Mouse (Mus musculus) kidney, adult 2 months (tissue): ENCODE data around the gene Cacnb2. TPM values are rescaled to one million over a fixed set of nuclear protein-coding genes. Genes with fewer than 3 reads are reported as not detected.

ENCODE experiments used
- DNase-seq: peaks from one replicate; pipeline ENCODE4 v3.0.0; 2021
- H3K27ac ChIP-seq: fragments of 200-500 bp; 2 replicates; pipeline ENCODE4 v1.5.1; 2012; ENCODE audit warnings: low read depth, low read length, control low read depth, inconsistent platforms; ENCODE audit not compliant: insufficient read depth
- H3K27me3 ChIP-seq: fragments of 200-500 bp; replicated peaks from 2 replicates; pipeline ENCODE4 v1.6.1; 2012; ENCODE audit warnings: mild to moderate bottlenecking, moderate library complexity, low read length, inconsistent platforms; ENCODE audit not compliant: control insufficient read depth, insufficient read depth
- H3K36me3 ChIP-seq: fragments of 200-500 bp; 2 replicates; pipeline ENCODE4 v1.6.1; 2012; ENCODE audit warnings: mild to moderate bottlenecking, moderate library complexity, low read length, inconsistent platforms; ENCODE audit not compliant: control insufficient read depth, insufficient read depth
- H3K4me1 ChIP-seq: fragments of 200-500 bp; 2 replicates; pipeline ENCODE4 v1.6.1; 2011; ENCODE audit warnings: low read length; ENCODE audit not compliant: control insufficient read depth, insufficient read depth
- H3K4me3 ChIP-seq: fragments of 200-500 bp; 2 replicates; pipeline ENCODE4 v1.5.1; 2011; ENCODE audit warnings: mild to moderate bottlenecking, low read depth, low read length, control low read depth; ENCODE audit not compliant: insufficient read depth
- CTCF ChIP-seq: fragments of 200-500 bp; conservative IDR thresholded peaks from 2 replicates; pipeline ENCODE4 v1.5.1; 2011; ENCODE audit warnings: low read depth, mild to moderate bottlenecking, control low read depth, low read length, moderate library complexity, mixed read lengths; ENCODE audit not compliant: insufficient read depth, insufficient read length
- POLR2A ChIP-seq: fragments of 200-500 bp; IDR thresholded peaks from one replicate; pipeline ENCODE4 v1.6.1; 2011; ENCODE audit warnings: low read depth, low read length, control low read depth
- WGBS: fragments of 180-500 bp; shearing (Covaris S2); methylation state at CpG from one replicate; pipeline ENCODE4 v1.1.7; 2018; 5-methylcytosine and 5-hydroxymethylcytosine counted together
- polyA plus RNA-seq: library from polyadenylated mRNA; depleted of rRNA; stranded (reverse); fragments of >200 nt; gene quantifications from 2 replicates; pipeline ENCODE4 v1.2.3, GENCODE M21; 2012

The Cacnb2 gene
- polyA plus RNA-seq, 1 experiment = 1.6 TPM

- TF ChIP-seq POLR2A (no peak), CTCF (no peak)
- no peaks in the 10 kb centered on the region for H3K4me1 ChIP-seq
- no peak overlapping the region for H3K27ac ChIP-seq
- no peak for DNase-seq
- no peaks in the 10 kb centered on the region for H3K27me3 ChIP-seq
- H3K4me3 ChIP-seq = no peak overlapping the region
- H3K36me3 ChIP-seq = no peaks in the 10 kb centered on the region
- WGBS = 44% methylated on average over 1 of the region's 1 CpGs
Measured at GRCm38 (mm10) chr2:14846727-14847126, 243.8 kb downstream of the Cacnb2 start.

DNA sequence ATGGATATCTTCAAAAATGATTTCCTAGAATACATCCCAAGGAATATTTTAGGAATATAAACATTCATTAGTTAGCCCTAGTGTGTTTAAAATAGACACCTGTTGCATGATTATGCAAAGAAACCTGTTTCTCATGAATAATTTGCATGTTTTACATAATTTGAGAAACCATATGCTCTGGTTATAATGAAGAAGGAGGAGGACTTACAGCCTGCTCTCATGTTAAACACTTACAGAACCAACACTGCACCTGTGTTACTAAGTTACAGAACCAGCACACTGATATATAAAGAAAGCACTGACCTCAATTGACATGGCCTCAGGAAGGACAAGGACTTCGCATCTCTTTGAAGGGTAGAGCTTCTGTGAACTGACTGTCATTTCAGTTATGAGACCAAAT, 244.3 kb downstream of the Cacnb2 start:
- no peak overlapping the region for H3K27ac ChIP-seq
- WGBS = 76% methylated on average over 1 of the region's 1 CpGs
- H3K4me1 ChIP-seq = no peaks in the 10 kb centered on the region
- no peak overlapping the region for H3K4me3 ChIP-seq
- no peaks in the 10 kb centered on the region for H3K27me3 ChIP-seq
- DNase-seq = no peak
- TF ChIP-seq POLR2A (no peak), CTCF (no peak)
- no peaks in the 10 kb centered on the region for H3K36me3 ChIP-seq

DNA sequence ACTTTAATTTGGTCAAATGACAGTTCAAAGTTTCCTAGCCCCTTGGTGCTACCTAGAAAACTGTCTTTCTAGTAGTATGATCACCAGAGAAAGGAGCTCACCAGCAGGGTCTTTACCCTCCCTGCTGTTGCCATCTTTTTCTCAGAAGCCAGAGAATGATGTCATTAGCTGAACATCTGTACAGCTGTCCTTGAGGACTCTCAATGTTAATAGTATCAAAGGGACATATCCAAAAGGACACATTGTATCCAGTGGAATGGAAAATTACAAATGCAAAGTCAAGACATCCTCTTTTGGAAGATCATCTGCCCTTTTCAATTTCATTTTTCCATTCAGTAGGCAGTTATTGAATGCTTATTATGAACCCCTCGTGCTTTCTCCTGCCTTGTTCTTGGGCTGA, 247.9 kb downstream of the Cacnb2 start:
- Histone ChIP-seq H3K27ac (no peak overlapping the region), H3K4me3 (no peak overlapping the region), H3K27me3 (no peaks in the 10 kb centered on the region), H3K4me1 (no peaks in the 10 kb centered on the region), H3K36me3 (no peaks in the 10 kb centered on the region)
- 96% methylated on average over 1 of the region's 1 CpGs for WGBS
- TF ChIP-seq POLR2A (no peak), CTCF (no peak)
- no peak for DNase-seq

DNA sequence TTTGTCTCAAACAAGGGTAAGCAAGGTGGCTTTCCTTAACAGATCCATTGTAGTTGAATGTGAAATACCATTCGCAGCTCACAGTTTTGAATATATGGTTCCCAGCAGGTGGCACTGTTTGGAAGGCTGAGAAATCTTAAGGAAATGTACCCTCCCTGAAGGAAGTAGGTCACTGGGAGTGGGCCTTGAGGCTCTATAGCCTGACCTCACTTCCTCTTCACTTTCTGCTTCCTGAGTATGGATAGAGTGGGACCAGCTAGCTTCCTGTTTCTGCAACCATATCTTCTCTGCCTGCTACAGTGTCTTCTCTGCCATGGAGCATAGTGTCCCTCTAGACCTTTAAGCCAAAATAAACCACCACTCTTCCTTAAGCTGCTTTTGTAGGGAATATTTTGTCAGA, 248.5 kb downstream of the Cacnb2 start:
- Histone ChIP-seq H3K4me3 (no peak overlapping the region), H3K27me3 (no peaks in the 10 kb centered on the region), H3K27ac (no peak overlapping the region), H3K36me3 (no peaks in the 10 kb centered on the region), H3K4me1 (no peaks in the 10 kb centered on the region)
- peak; percentile 18 for DNase-seq
- TF ChIP-seq CTCF (no peak), POLR2A (no peak)
- 76% methylated on average over 1 of the region's 1 CpGs for WGBS

DNA sequence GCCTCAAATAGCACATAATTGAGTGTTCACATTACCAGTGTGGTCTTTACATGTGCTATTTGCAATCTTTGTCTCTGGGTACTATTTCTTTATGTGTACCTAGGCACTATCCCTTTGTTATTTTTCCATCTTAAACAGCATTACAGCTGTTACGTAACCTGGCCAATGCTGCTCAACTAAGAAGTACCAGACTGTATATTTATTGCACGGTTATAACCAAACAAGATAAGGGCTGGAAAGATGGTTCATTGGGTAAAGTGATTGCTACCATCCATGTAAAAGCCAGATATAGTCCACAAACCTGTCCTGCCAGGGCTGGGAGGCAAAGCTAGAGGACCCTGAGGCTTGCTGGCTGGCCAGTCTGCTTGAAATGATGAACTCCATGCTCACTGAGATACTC, 251.2 kb downstream of the Cacnb2 start:
- Histone ChIP-seq H3K4me1 (no peaks in the 10 kb centered on the region), H3K27ac (no peak overlapping the region), H3K4me3 (no peak overlapping the region), H3K27me3 (no peaks in the 10 kb centered on the region), H3K36me3 (no peaks in the 10 kb centered on the region)
- WGBS = 93% methylated on average over 2 of the region's 2 CpGs
- TF ChIP-seq CTCF = no peak
- TF ChIP-seq POLR2A = no peak
- no peak for DNase-seq

- WGBS = 95% methylated on average over 1 of the region's 1 CpGs
- Histone ChIP-seq H3K4me3 (no peak overlapping the region), H3K4me1 (no peaks in the 10 kb centered on the region), H3K27me3 (no peaks in the 10 kb centered on the region), H3K27ac (no peak overlapping the region), H3K36me3 (no peaks in the 10 kb centered on the region)
- TF ChIP-seq POLR2A (no peak), CTCF (no peak)
- no peak for DNase-seq
Measured at GRCm38 (mm10) chr2:14858301-14858700, 255.4 kb downstream of the Cacnb2 start.

DNA sequence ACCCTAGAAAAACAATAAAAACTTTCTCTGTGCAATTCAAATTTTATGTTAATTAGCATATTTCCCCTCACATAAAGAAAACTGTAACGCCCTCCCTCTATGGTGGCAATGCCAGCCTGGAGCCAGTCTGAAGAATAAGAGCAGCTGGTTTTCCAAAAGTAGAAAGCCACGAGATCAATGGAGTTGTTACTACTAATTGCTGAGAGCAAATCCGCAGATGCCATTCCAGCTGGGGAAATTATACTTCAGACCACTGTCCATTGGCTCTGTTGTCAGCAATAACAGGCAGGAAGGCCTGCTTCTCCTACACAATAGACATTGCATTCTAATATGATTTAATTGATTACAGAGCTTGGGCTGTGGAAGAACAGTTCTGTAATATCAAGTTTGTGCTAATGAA, 257.5 kb downstream of the Cacnb2 start:
- WGBS = 79% methylated on average over 3 of the region's 3 CpGs

GRCm38 (mm10) chr2:14861613-14862012, 258.7 kb downstream of the Cacnb2 start:
- no peaks in the 10 kb centered on the region for H3K4me1 ChIP-seq
- H3K4me3 ChIP-seq = no peak overlapping the region
- H3K27me3 ChIP-seq = no peaks in the 10 kb centered on the region
- no peaks in the 10 kb centered on the region for H3K36me3 ChIP-seq
- TF ChIP-seq CTCF (no peak), POLR2A (no peak)
- DNase-seq = no peak
- H3K27ac ChIP-seq = no peak overlapping the region
- 30% methylated on average over 2 of the region's 2 CpGs for WGBS

More for the DNA sequence above, 257.5 kb downstream of the Cacnb2 start:
- Histone ChIP-seq H3K27ac (no peak overlapping the region), H3K4me1 (no peaks in the 10 kb centered on the region), H3K36me3 (no peaks in the 10 kb centered on the region), H3K27me3 (no peaks in the 10 kb centered on the region), H3K4me3 (no peak overlapping the region)
- DNase-seq = no peak
- TF ChIP-seq POLR2A (no peak), CTCF (no peak)
